Mouse (Mus musculus): ENCODE results near the gene Matn4.

DNA sequence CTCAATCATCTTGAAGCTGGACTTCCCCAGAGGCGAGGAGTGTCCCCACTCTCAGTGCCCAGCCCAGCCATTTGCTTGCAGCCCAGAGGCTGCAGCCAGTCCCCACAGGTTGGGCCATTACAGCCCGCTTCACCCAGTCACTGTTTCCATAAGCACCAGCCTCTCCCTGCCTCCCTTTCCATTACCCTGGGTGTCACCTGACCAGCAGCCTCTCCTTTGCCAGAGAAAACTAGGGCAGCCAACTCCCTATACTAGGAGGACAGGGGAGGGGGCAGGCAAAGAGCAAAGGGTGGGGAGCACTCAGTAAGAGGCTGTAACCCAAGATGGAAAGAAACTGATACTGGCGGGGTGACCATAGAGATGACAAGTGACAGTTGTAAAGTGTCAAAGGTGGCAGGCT lies 32.0 kb upstream of the Matn4 start:
- TF ChIP-seq CTCF (IDR thresholded peaks at IDR 0.05) = no peak
- no peak for TF ChIP-seq POLR2A (IDR thresholded peaks at IDR 0.05; ENCODE audit: insufficient read depth, low read depth, low read length)

Data from heart, adult 2 months (tissue).